In genomic region chr5:34198615-34199014, GRCm38 (mm10) we compare ENCODE assay signal across 22 mouse cellular contexts. TPM values are rescaled to one million over a fixed set of nuclear protein-coding genes. Genes with fewer than 3 reads are reported as not detected.
A peak's percentile ranks its signal among the peaks of the same experiment; 100 is the strongest.
DNase-seq lines count a peak whose midpoint lies in the region; ATAC-seq and TF ChIP-seq lines count a peak whose summit lies in the region.
"Had no signal": no experiment of that assay in that cellular context is flagged by ENCODE, and none has a peak within 500 bp of the region (broad histone marks: within the 10 kb centered on the region; RNA-seq: fewer than 3 reads in every experiment).

No protein-coding gene starts in this region.

- no peaks in the 10 kb centered on the region for H3K36me3 ChIP-seq in kidney, embryonic 14.5 days (ENCODE audit: control insufficient read depth, insufficient read depth, low read length)
- no peaks in the 10 kb centered on the region for H3K36me3 ChIP-seq in midbrain, embryonic 13.5 days
- H3K36me3 ChIP-seq: embryonic facial prominence, embryonic 13.5 days; forebrain, embryonic 12.5 days; heart, embryonic 12.5 days; hindbrain, embryonic 10.5 days had no signal

- no peak overlapping the region for H3K4me3 ChIP-seq in left cerebral cortex, adult 2 months
- H3K4me3 ChIP-seq in kidney, embryonic 14.5 days (ENCODE audit: low read length) = no peak overlapping the region
- H3K4me3 ChIP-seq in midbrain, embryonic 13.5 days (replicated peaks) = no peak overlapping the region
- H3K4me3 ChIP-seq: embryonic facial prominence, embryonic 13.5 days; forebrain, embryonic 12.5 days; gastrocnemius, adult 2 months; heart, embryonic 12.5 days; hindbrain, embryonic 10.5 days had no signal

- H3K4me1 ChIP-seq in kidney, embryonic 14.5 days (ENCODE audit: control insufficient read depth, insufficient read depth, low read length) = no peaks in the 10 kb centered on the region
- H3K4me1 ChIP-seq in midbrain, embryonic 13.5 days (replicated peaks) = no peaks in the 10 kb centered on the region
- H3K4me1 ChIP-seq: forebrain, embryonic 12.5 days; hindbrain, embryonic 10.5 days had no signal

- no peak overlapping the region for H3K4me2 ChIP-seq in kidney, embryonic 14.5 days (replicated peaks; ENCODE audit: low read depth, low read length)
- H3K4me2 ChIP-seq in midbrain, embryonic 13.5 days (replicated peaks) = no peak overlapping the region
- H3K4me2 ChIP-seq: embryonic facial prominence, embryonic 13.5 days; forebrain, embryonic 12.5 days; heart, embryonic 12.5 days; hindbrain, embryonic 14.5 days had no signal

- DNase-seq in left cerebral cortex, adult 2 months (ENCODE audit: extremely low spot score in 1 of 2, low spot score in 2 of 2) = no peak
- no peak for DNase-seq in left cerebral cortex, adult 18-20 months (ENCODE audit: low spot score in 2 of 2)
- DNase-seq in CD8-positive naive resting alpha-beta T cell, adult 2 months (ENCODE audit: low read depth in 2 of 2, low spot score in 2 of 2) = peak; percentile 56 to 66
- DNase-seq in naive thymus-derived CD4-positive, alpha-beta T cell, adult 2 months (ENCODE audit: low read depth) = peak; percentile 71
- DNase-seq in thymus, postnatal 25 days = peak; percentile 56
- no peak for DNase-seq in lung, adult 18-20 months
- DNase-seq: adrenal gland, postnatal 10 days; cerebellum, adult 11 months; cerebellum, adult 8-10 months; cerebellum, postnatal 25 days; forebrain, postnatal 0 days; gastrocnemius, adult 2 months; gastrocnemius, postnatal 25 days had no signal

- intact Hi-C loops in left cerebral cortex, adult 2 months (cut with DNase I) = loop anchor here (5.0 kb wide), 1 partner anchor 44 kb away; no protein-coding TSS in a partner anchor

- no peaks in the 10 kb centered on the region for H3K27me3 ChIP-seq in kidney, embryonic 14.5 days (ENCODE audit: control insufficient read depth, insufficient read depth, low read length)
- H3K27me3 ChIP-seq in midbrain, embryonic 13.5 days = no peaks in the 10 kb centered on the region
- H3K27me3 ChIP-seq: CH12.LX; embryonic facial prominence, embryonic 13.5 days; forebrain, embryonic 12.5 days; Patski had no signal

- TF ChIP-seq CTCF in left cerebral cortex, adult 2 months (IDR thresholded peaks at IDR 0.05) = no peak

- 88% methylated on average over 6 of the region's 6 CpGs for WGBS in kidney, embryonic 14.5 days
- 90% methylated on average over 6 of the region's 6 CpGs for WGBS in midbrain, embryonic 13.5 days

- no peak for ATAC-seq in kidney, embryonic 14.5 days (ENCODE audit: low FRiP score, low TSS enrichment)
- no peak for ATAC-seq in midbrain, embryonic 13.5 days
- ATAC-seq: forebrain, postnatal 0 days; Patski had no signal

- no peak overlapping the region for H3K9ac ChIP-seq in kidney, embryonic 14.5 days (ENCODE audit: low read depth, low read length)
- H3K9ac ChIP-seq in midbrain, embryonic 13.5 days (replicated peaks) = no peak overlapping the region
- H3K9ac ChIP-seq: embryonic facial prominence, embryonic 13.5 days; forebrain, embryonic 12.5 days; forebrain, postnatal 0 days; hindbrain, embryonic 14.5 days had no signal

- H3K9me3 ChIP-seq in kidney, embryonic 14.5 days (ENCODE audit: control insufficient read depth, low read length) = no peaks in the 10 kb centered on the region
- H3K9me3 ChIP-seq in midbrain, embryonic 13.5 days = no peaks in the 10 kb centered on the region
- H3K9me3 ChIP-seq: embryonic facial prominence, embryonic 13.5 days; forebrain, embryonic 12.5 days; heart, embryonic 12.5 days; hindbrain, embryonic 10.5 days had no signal

- H3K27ac ChIP-seq in left cerebral cortex, adult 2 months = 0 out of 2 replicates have a peak overlapping the region, but pooled peaks have one; percentile 10
- H3K27ac ChIP-seq in kidney, embryonic 14.5 days (ENCODE audit: low read depth, low read length) = no peak overlapping the region
- H3K27ac ChIP-seq in midbrain, embryonic 13.5 days = no peak overlapping the region
- H3K27ac ChIP-seq: embryonic facial prominence, embryonic 13.5 days; forebrain, embryonic 12.5 days; gastrocnemius, adult 2 months; hindbrain, embryonic 10.5 days; hindbrain, embryonic 14.5 days had no signal

RNA-seq across cellular contexts. Expression of gene Mxd4, which starts 11.1 kb away (rescaled TPM):
- total RNA-seq in left cerebral cortex, adult 2 months (2021) = 10 to 100 TPM; 82.6 to 91.1 TPM
- 10 to 100 TPM; 74.0 to 80.4 TPM for total RNA-seq in left cerebral cortex, adult 18-20 months (2021)
- 46.1 and 53.0 TPM in 2 replicates for polyA plus RNA-seq in kidney, embryonic 14.5 days (2014; fragmentation: Nextera tagmentation; extraction: Ambion mirVana)
- 32.8 and 34.9 TPM in 2 replicates for polyA plus RNA-seq in midbrain, embryonic 13.5 days (2015; fragmentation: Nextera tagmentation; extraction: Ambion mirVana)

RNA-seq across cellular contexts. Expression of gene Haus3, which starts 29.3 kb away (rescaled TPM):
- total RNA-seq in left cerebral cortex, adult 2 months (2021) = 1 to 10 TPM; 7.7 to 8.5 TPM
- total RNA-seq in left cerebral cortex, adult 18-20 months (2021) = 1 to 10 TPM; 7.8 to 8.6 TPM
- 45.1 and 46.1 TPM in 2 replicates for polyA plus RNA-seq in kidney, embryonic 14.5 days (2014; fragmentation: Nextera tagmentation; extraction: Ambion mirVana)
- polyA plus RNA-seq in midbrain, embryonic 13.5 days (2015; fragmentation: Nextera tagmentation; extraction: Ambion mirVana) = 21.9 and 24.5 TPM in 2 replicates

RNA-seq across cellular contexts. Expression of gene Poln, which starts 29.4 kb away (rescaled TPM):
- 1 to 10 TPM; 2.1 to 2.3 TPM for total RNA-seq in left cerebral cortex, adult 2 months (2021)
- total RNA-seq in left cerebral cortex, adult 18-20 months (2021) = 1 to 10 TPM; 1.6 TPM
- 0.61 and 1.1 TPM in 2 replicates for polyA plus RNA-seq in kidney, embryonic 14.5 days (2014; fragmentation: Nextera tagmentation; extraction: Ambion mirVana)
- 0.66 and 0.89 TPM in 2 replicates for polyA plus RNA-seq in midbrain, embryonic 13.5 days (2015; fragmentation: Nextera tagmentation; extraction: Ambion mirVana)

Comparison
In these comparisons a context has a peak if more than half of its experiments do, and no peak if none do; other contexts are left out.
1. DNase-seq: peak in CD8-positive naive resting alpha-beta T cell, adult 2 months (2 of 2), naive thymus-derived CD4-positive, alpha-beta T cell, adult 2 months (single experiment) and thymus, postnatal 25 days (single experiment); none in left cerebral cortex, adult 2 months (0 of 2), left cerebral cortex, adult 18-20 months (0 of 2) and lung, adult 18-20 months (0 of 2).